Mouse (Mus musculus) heart, adult 2 months (tissue): Measurements from ENCODE around the gene Kif17. TPM values are rescaled to one million over a fixed set of nuclear protein-coding genes. Genes with fewer than 3 reads are reported as not detected.
A peak's percentile ranks its signal among the peaks of the same experiment; 100 is the strongest.

ENCODE experiments used
- DNase-seq, 2 experiments: peaks; one replicate each; pipeline ENCODE4 v3.0.0; 2021
- H3K27ac ChIP-seq: fragments of 200-600 bp; 2 replicates; pipeline ENCODE4 v1.8.1; 2022
- H3K27me3 ChIP-seq: fragments of 200-500 bp; 2 replicates; pipeline ENCODE4 v1.6.1; 2012; ENCODE audit warnings: mild to moderate bottlenecking, low read length, inconsistent platforms, mixed read lengths; ENCODE audit not compliant: control insufficient read depth, insufficient read depth
- H3K36me3 ChIP-seq: fragments of 200-500 bp; 2 replicates; pipeline ENCODE4 v1.6.1; 2012; ENCODE audit warnings: low read length, inconsistent platforms; ENCODE audit not compliant: control insufficient read depth, insufficient read depth
- H3K4me1 ChIP-seq: fragments of 200-500 bp; 2 replicates; pipeline ENCODE4 v1.6.1; 2011; ENCODE audit warnings: low read length; ENCODE audit not compliant: control insufficient read depth, insufficient read depth
- H3K4me3 ChIP-seq: fragments of 200-600 bp; 2 replicates; pipeline ENCODE4 v1.8.1; 2022
- H3K79me2 ChIP-seq: fragments of 200-500 bp; replicated peaks from 2 replicates; pipeline ENCODE4 v1.6.1; 2012; ENCODE audit warnings: mild to moderate bottlenecking, inconsistent platforms, low read length, moderate library complexity, mixed read lengths; ENCODE audit not compliant: control insufficient read depth, insufficient read depth
- H3K9ac ChIP-seq: fragments of 200-500 bp; 2 replicates; pipeline ENCODE4 v1.6.1; 2012; ENCODE audit warnings: low read depth, mild to moderate bottlenecking, control low read depth, inconsistent platforms, low read length, mixed read lengths
- CTCF ChIP-seq: fragments of 200-600 bp; IDR thresholded peaks from 2 replicates; pipeline ENCODE4 v1.8.1; 2022; ENCODE audit warnings: antibody characterized with exemption, mild to moderate bottlenecking, moderate library complexity
- EP300 ChIP-seq: fragments of 200-500 bp; IDR thresholded peaks from 2 replicates; pipeline ENCODE4 v1.6.1; 2011; ENCODE audit warnings: low read depth, low read length, control low read depth; ENCODE audit not compliant: insufficient read depth
- POLR2A ChIP-seq: fragments of 200-500 bp; IDR thresholded peaks from 2 replicates; pipeline ENCODE4 v1.6.1; 2011; ENCODE audit warnings: mild to moderate bottlenecking, low read depth, low read length, control low read depth; ENCODE audit not compliant: insufficient read depth
- WGBS: fragments of 180-500 bp; shearing (Covaris S2); methylation state at CpG from one replicate; pipeline ENCODE4 v1.1.7; 2018; 5-methylcytosine and 5-hydroxymethylcytosine counted together
- intact Hi-C: fragments of 180-260 bp; cut with DNase I; formaldehyde crosslinking; loops from one replicate; pipeline ENCODE4 v1.15.1; 2025
- polyA plus RNA-seq: library from polyadenylated mRNA; depleted of rRNA; stranded (reverse); fragments of >200 nt; gene quantifications from 2 replicates; pipeline ENCODE4 v1.2.3, GENCODE M21; 2012
- total RNA-seq, 2 experiments: library from RNA; stranded (reverse); gene quantifications; 2 replicates each; pipeline ENCODE4 v1.2.3; 2021

The Kif17 gene
- total and polyA plus RNA-seq, 3 experiments, result 0.18 to 0.55 TPM; not detected in 1

DNA sequence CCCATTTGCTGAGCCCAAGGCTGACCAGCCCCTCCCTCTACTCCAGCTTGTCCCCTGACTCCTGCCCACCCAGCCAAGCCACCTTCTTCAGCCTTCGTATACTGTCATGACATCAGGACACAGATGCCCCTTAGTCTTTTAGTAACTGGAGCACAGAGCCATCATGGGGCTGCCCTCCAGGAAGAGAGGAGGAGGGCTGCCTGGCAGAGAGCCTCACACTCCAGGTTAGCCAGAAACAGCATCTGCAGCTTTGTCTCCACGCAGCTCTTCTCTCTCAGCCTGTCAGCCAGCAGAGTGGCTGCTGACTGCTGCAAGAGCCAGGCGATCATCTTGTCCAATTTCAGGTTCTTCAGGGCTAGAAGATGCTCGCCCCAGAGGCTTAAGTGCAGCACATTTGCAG is 63.6 kb downstream of the Kif17 start:
- no peaks in the 10 kb centered on the region for H3K36me3 ChIP-seq

DNA sequence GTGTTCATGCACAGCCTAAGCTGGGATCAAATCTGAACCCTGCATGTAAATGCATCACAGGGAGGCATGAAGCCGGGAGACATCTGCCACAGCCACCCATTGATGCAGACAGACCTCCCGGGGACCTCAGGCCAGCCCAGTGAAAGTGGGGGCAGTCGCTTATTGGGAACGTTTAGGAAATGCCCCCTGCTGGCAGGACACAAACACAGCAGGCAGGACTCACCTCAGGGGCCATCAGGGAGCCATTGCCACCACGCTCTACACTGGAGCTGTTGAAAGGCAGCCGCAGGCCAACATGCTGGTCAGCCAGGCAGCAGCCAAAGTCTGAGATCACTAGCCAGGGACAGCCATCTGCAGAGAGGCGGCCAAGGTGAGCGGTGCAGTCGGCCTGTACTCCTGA is 65.5 kb downstream of the Kif17 start:
- no peaks in the 10 kb centered on the region for H3K36me3 ChIP-seq
- no peak for TF ChIP-seq POLR2A
- peak; percentile 63 for TF ChIP-seq CTCF
- TF ChIP-seq EP300, result no peak
- intact Hi-C loops, result no loop called here
- peaks cover 2% of the 10 kb centered on the region; the same call in 1 of the 2 replicates for H3K4me1 ChIP-seq
- WGBS, result 66% methylated on average over 9 of the region's 9 CpGs
- H3K27me3 ChIP-seq, result no peaks in the 10 kb centered on the region
- no peak overlapping the region for H3K4me3 ChIP-seq
- H3K27ac ChIP-seq, result no peak overlapping the region
- H3K9ac ChIP-seq, result no peak overlapping the region
- no peak for DNase-seq
- no peaks in the 10 kb centered on the region for H3K79me2 ChIP-seq

More for the DNA sequence above, 63.6 kb downstream of the Kif17 start:
- Histone ChIP-seq H3K4me1 (no peaks in the 10 kb centered on the region), H3K27me3 (no peaks in the 10 kb centered on the region), H3K79me2 (no peaks in the 10 kb centered on the region), H3K9ac (no peak overlapping the region), H3K4me3 (no peak overlapping the region), H3K27ac (no peak overlapping the region)
- no peak for TF ChIP-seq EP300
- no peak for TF ChIP-seq CTCF
- no peak for TF ChIP-seq POLR2A
- intact Hi-C loops, result no loop called here
- 86% methylated on average over 4 of the region's 4 CpGs for WGBS
- no peak for DNase-seq

DNA sequence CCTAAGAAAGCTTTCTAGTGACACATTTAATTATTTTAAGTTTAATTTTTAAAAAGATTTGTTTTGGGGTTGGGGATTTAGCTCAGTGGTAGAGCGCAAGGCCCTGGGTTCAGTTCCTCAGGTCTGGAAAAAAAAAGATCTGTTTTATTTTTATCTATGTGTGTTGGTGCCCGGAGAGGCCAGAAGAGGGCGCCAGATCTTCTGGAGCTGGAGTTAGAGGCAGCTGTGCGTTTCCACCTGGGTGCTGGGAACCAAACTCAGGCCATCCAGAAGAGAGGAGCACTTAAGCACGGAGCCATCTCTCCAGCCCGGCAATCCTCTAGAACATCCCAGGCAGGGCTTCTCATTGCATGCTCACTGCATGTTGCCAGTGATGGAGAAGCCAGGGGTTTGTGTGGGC is 66.1 kb downstream of the Kif17 start:
- H3K27me3 ChIP-seq, result no peaks in the 10 kb centered on the region
- H3K27ac ChIP-seq, result no peak overlapping the region
- DNase-seq, result no peak
- whole genome bisulfite sequencing, result 89% methylated on average over 6 of the region's 6 CpGs
- H3K79me2 ChIP-seq, result no peaks in the 10 kb centered on the region
- H3K4me3 ChIP-seq, result no peak overlapping the region
- H3K4me1 ChIP-seq, result peaks cover 2% of the 10 kb centered on the region; the same call in 1 of the 2 replicates
- TF ChIP-seq POLR2A (no peak), CTCF (peak; percentile 43), EP300 (no peak)
- H3K9ac ChIP-seq, result no peak overlapping the region
- intact Hi-C loops, result no loop called here
- no peaks in the 10 kb centered on the region for H3K36me3 ChIP-seq

DNA sequence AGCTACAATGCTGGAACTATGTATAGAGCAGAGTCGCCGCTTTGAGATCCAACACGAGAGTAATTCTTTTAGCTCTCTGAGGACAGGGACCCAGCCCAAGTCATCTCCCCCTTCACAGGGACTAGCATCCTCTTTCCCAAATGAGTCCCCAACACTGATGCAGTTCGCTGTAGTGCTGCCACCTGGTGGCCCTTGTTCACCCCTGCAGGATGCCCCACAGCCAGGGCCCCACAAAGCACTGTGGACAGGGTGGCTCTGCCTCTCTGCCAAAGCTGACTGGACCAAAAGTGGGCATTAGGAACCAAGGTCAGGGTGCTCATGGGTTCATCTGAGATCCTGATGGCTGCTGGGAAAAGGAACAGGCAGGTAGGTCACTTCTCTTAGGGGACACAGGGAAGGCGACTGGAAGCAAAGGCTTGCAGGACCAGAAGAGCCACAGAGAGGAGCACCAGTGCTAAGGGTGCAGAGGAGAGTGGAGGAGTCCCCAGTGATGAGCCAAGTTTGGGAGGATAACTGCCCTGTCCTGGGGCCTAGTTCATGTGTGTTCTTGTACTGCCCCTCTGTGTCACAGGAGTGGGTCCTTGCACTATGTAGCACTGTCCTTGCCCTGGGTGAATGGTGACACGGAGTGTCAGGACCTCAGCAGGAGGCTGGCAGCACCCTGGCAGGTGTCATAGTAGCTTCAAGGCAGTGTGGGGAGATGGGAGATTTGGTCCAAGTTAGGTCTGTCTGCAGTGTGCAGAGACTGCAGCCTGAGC is 68.5 kb downstream of the Kif17 start:
- Histone ChIP-seq H3K4me3 (no peak overlapping the region), H3K27ac (no peak overlapping the region), H3K36me3 (no peaks in the 10 kb centered on the region), H3K79me2 (peaks cover 4% of the 10 kb centered on the region; the same call in 1 of the 2 replicates), H3K9ac (no peak overlapping the region), H3K4me1 (peaks cover 9% of the 10 kb centered on the region), H3K27me3 (no peaks in the 10 kb centered on the region)
- TF ChIP-seq CTCF (peak; percentile 96; the same call in 1 of the 2 replicates), POLR2A (no peak)
- WGBS, result 60% methylated on average over 6 of the region's 6 CpGs
- DNase-seq, result peak; percentile 57 to 74
- intact Hi-C loops, result loop anchor here (1.0 to 2.0 kb wide), 2 partner anchors 60 to 108 kb away; no protein-coding TSS in a partner anchor

DNA sequence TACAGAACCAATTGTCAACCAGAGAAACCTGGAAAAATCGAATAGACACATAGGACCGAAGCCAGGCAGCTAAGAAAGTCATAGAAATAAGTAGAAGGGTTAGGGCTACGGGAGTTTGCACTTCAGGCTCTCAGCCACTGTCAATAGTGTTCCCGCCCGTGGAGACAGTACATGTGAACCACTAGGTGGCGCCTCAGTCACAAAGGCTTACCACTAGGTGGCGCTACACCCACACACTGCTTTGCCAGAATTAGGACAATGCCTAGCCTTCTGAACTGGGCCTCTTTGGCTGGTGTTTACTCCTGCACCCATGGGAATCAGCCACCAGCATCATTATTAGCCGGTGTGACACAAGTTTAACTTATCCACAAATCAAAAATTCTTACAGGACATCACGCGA is 69.3 kb downstream of the Kif17 start:
- no peaks in the 10 kb centered on the region for H3K27me3 ChIP-seq
- intact Hi-C loops, result loop anchor here (1.0 to 2.0 kb wide), 2 partner anchors 59 to 107 kb away; no protein-coding TSS in a partner anchor
- 26% methylated on average over 10 of the region's 10 CpGs for WGBS
- H3K4me3 ChIP-seq, result no peak overlapping the region
- peaks cover 13% of the 10 kb centered on the region for H3K4me1 ChIP-seq
- H3K79me2 ChIP-seq, result peaks cover 4% of the 10 kb centered on the region; the same call in 1 of the 2 replicates
- TF ChIP-seq POLR2A (0 out of 2 replicates have a peak, but pooled peaks have one; percentile 31), CTCF (no peak), EP300 (peak; percentile 99)
- H3K9ac ChIP-seq, result no peak overlapping the region
- DNase-seq, result peak; percentile 83 to 86
- no peak overlapping the region for H3K27ac ChIP-seq
- H3K36me3 ChIP-seq, result peaks cover 4% of the 10 kb centered on the region; the same call in 1 of the 2 replicates

DNA sequence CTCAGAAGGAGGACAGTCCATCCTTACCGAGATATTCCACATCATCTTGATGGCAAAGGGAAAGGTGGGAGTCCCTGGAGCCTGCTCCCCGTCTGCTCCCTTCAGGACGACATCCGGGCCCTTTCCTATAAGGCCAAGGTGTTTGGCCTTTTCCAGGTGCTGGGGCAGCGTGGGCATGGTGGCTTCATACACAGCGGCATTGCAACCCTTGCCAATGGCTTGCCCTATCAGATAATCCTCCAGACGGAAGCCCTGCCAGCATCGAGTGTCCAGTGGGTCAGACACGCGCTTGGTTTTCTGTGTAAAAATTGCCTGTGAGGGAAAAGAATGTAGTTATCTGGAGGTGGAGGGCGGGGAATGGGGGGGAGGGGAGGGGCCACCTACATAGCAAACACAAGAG is 70.5 kb downstream of the Kif17 start:
- no peak for DNase-seq
- Histone ChIP-seq H3K9ac (no peak overlapping the region), H3K4me1 (peaks cover 13% of the 10 kb centered on the region), H3K79me2 (peaks cover 4% of the 10 kb centered on the region; the same call in 1 of the 2 replicates), H3K36me3 (peaks cover 4% of the 10 kb centered on the region; the same call in 1 of the 2 replicates), H3K4me3 (no peak overlapping the region), H3K27me3 (no peaks in the 10 kb centered on the region), H3K27ac (no peak overlapping the region; the same call in 1 of the 2 replicates)
- intact Hi-C loops, result no loop called here
- WGBS, result 54% methylated on average over 11 of the region's 11 CpGs
- TF ChIP-seq EP300 (no peak), CTCF (no peak), POLR2A (no peak)
